Mouse (Mus musculus) bone marrow, adult 2 months (tissue): ENCODE results near the gene Gyg.

Experiments used
- CTCF ChIP-seq: fragments of 200-500 bp; IDR thresholded peaks from 2 replicates; pipeline ENCODE4 v1.5.1; 2011; ENCODE audit warnings: low read length, control low read depth; ENCODE audit not compliant: control insufficient read depth, insufficient read depth
- POLR2A ChIP-seq: fragments of 200-500 bp; IDR thresholded peaks from 2 replicates; pipeline ENCODE4 v1.6.1; 2011; ENCODE audit warnings: low read depth, mild to moderate bottlenecking, control low read depth, low read length, borderline replicate concordance; ENCODE audit not compliant: control insufficient read depth

DNA sequence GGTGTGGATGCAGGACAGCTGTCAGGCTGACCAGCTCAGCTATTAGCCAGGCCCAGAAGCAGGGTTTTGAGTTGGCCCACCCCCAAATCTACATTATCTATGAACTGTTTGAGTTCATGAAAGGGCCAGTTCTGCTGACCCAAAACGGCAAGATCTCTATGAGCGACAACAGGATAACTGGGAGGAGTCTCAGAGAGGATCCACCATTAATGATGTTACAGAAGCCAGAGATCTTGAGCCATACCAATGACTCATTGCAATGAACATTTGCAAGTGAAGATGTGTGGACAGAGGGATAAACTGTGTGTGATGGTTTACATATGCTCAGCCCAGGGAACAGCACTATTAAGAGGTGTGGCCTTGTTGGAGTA is 23.8 kb downstream of the Gyg start:
- no peak for TF ChIP-seq POLR2A
- TF ChIP-seq CTCF = no peak
